Mouse (Mus musculus) right cerebral cortex, postnatal 10 days (tissue): Measurements from ENCODE around the gene Pecam1.
"Not testable (repeated sequence)": the region's sequence is repeated elsewhere in the genome, so short reads cannot be mapped to it uniquely, and the experiment has no call there.

ENCODE experiments used
- DNase-seq, 2 experiments: peaks; one replicate each; pipeline ENCODE4 v3.0.0; 2021; ENCODE audit warnings: low spot score in 2 of 2

Pecam1 gene

DNA sequence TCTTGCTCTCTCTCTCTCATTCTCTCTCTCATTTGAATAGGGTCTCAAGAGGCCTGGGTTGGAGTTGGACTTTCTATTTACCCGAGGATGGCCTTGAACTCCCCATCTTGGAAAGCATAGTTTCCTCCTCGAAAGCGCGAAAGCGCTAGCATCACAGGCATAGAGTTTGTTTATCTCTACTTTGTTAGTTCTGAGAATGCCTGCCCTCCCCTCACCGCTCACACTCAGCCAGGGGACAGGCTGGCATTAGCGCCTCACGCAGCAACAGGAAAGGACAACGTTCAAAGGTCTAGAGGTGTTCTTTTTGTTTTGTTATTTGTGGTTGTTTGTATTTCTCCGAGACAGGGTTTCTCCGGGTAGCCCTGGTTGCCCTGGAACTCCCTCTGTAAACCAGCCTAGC lies 82.6 kb downstream of the Pecam1 start:
- DNase-seq = no peak

DNA sequence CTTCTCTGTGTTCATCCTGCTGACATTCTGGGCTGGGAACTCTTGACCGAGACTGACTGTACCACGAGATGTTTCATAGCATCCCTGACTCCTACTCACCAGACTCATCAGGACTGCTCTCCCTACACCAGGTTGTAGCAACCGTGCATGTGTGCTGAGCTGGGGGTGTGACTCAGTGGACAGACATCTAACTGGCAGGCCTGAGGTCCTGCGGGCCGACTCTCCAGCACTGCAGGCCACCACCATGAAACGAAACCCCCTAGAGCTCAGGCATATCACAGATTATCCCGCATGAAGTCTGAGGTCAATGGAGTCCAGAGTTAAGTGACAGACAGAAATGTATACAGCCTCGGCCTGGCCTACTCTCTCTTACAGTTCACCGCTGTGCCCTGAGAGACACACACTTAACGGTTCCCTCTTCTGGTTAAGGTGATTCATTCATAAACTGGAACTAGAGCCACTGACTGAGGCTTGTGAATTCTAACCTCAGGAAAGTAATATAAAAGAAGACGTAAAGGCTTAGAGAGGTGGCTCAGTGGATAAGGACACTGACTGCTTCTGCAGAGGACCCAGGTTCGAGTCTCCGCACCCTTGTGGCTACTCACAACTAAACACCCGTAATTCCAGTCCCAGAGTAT lies 83.8 kb downstream of the Pecam1 start:
- no peak for DNase-seq

DNA sequence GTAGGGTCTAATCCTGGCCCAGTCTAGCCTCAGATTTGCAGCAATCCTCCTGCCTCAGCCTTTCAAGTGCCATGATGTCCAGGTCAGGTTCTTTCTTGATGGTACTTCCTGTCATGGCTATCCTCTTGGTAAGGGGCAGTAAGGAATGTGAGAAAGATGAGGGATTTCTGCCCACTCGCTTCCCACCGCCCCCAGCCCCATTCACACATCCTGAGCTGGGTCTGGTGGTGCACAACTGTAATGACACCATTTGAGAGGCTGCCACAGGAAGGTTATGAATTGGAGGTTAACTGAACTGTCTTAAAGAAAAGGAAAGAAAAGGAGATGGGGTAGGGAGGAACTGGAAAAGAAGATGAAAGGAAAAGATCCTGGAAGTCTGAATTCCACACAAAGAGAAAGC lies 84.6 kb downstream of the Pecam1 start:
- no peak for DNase-seq

- DNase-seq = no peak
Measured at GRCm38 (mm10) chr11:106665328-106665727, 85.1 kb downstream of the Pecam1 start.

- DNase-seq = no peak
Measured at GRCm38 (mm10) chr11:106664691-106665090, 85.7 kb downstream of the Pecam1 start.

- no peak for DNase-seq
Measured at GRCm38 (mm10) chr11:106663838-106664237, 86.6 kb downstream of the Pecam1 start.

DNA sequence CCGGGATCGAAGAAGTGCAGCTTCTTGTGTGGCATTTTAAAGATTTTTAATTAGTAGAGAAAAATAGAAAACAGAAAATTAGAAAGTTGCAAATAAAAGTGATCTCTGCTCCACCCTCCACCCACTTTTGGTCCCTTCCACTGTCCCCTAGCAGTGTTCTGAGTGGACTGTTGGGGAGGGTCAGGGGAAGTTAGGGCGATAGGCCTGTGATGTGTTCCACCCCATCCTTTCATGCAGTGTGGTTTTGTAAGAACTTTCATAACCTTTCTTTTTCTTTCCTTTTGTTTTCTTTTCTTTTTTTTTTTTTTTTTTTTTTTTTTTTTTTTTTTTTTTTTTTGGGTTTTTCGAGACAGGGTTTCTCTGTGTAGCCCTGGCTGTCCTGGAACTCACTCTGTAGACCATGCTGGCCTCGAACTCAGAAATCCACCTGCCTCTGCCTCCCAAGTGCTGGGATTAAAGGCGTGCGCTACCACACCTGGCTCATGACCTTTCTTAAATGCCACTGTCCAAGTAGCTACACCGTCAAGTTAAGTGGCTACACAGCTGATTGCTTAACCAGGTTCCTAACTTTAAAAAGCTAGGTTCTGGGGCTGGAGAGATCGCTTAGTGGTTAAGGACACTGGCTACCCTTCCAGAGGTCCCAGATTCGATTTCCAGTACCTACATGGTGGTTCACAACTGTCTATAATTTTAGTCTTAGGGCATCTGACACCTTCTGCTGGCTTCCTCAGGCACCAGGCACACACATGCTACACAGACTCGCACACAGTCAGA lies 87.6 kb downstream of the Pecam1 start:
- no peak for DNase-seq

DNA sequence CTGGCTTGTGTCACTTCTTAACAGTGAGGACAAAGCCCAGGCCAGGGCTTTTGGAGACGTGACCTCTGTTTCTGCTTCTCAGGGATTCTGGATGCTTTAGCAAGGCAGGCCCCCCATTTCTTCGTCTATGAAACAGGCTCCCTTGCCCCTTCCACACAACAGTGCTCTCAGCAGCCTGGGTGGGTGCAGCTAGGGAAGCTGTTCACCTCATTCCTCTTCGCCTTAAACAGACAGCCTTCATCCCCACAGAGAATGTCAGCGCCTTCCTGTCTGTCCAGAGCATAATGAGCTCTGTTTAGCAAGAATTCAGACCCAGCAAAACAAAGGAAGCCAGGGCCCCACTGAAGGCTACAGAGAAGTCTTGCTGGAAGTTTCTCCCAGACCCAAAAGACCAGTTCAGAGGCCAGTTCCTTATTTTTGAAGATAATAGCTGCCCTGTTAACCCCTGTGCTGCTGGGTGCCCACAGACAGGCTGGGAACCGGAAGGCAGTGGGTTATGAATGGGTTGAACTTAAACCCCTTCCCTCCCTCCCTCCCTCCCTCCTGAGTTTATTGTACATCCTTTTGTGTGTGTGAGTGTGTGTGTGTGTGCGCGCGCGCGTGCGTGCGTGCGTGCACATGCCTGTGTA lies 89.9 kb downstream of the Pecam1 start:
- no peak for DNase-seq

- peak in 1 of 2 experiments; percentile 68 for DNase-seq
Measured at GRCm38 (mm10) chr11:106659598-106660295, 90.7 kb downstream of the Pecam1 start.

DNA sequence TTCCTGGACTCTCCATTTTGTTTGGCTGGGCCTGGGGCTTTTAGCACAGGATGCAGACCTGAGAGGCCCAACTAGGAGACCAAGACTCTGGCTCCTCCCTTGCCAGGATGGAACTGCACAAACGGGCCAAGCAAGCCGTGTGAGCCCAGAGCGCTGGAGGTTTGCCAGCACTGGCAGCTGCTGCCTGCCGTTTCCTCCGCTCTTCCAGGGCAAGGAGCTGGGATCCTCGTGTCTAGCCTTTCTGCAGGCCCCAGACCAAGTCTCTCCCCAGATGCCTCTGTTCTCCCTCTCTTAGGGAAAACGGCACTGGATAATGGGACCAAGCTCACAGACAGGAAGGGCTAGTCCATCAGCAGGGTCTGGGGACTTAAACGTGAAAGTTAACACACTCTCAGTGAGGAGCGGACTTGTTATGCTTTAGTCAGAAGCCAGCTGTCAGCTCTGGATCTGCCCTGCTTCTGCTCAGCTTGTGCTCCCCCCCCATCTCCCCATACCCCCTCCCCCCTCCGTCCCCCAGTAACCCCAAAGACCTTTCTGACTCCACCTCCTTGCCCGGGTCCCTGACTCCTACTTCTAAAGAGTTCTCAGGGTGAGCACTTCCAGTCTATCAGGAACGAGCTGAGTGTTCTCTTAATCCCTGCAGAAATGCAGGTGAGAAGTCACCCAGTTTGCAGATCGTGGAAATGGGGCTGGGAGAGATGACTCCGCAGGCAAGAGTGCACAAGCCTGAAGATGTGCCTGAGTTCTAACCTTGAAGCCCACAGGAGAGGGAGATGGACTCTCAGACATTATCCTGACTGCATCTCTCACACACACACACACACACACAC lies 92.2 kb downstream of the Pecam1 start:
- DNase-seq = peak; percentile 91

DNA sequence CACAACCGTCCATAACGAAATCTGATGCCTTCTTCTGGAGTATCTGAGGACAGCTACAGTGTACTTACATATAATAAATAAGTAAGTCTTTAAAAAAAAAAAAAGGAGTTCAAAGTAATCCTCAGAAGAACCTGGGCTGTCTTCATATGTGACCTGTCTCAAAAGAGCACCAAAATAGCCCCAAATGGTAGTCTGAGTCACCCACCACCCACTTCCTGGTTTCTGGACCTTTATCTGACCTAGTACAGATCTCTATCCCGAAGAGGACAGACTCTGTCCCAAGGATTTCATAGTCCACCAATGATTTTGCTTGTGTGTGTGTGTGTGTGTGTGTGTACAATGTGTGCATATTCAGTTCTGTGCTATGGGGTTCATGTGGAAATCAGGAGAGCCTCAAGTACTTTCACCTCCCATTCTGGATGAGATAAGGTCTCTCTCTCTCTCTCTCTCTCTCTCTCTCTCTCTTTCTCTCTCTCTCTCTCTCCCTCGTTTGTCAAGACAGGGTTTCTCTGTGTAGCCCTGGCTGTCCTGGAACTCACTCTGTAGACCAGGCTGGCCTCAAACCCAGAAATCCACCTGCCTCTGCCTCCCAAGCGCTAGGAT lies 93.4 kb downstream of the Pecam1 start:
- DNase-seq = not testable (repeated sequence)

GRCm38 (mm10) chr11:106648347-106648746 lies 102.1 kb downstream of the Pecam1 start:
- peak; percentile 54 to 76 for DNase-seq

DNA sequence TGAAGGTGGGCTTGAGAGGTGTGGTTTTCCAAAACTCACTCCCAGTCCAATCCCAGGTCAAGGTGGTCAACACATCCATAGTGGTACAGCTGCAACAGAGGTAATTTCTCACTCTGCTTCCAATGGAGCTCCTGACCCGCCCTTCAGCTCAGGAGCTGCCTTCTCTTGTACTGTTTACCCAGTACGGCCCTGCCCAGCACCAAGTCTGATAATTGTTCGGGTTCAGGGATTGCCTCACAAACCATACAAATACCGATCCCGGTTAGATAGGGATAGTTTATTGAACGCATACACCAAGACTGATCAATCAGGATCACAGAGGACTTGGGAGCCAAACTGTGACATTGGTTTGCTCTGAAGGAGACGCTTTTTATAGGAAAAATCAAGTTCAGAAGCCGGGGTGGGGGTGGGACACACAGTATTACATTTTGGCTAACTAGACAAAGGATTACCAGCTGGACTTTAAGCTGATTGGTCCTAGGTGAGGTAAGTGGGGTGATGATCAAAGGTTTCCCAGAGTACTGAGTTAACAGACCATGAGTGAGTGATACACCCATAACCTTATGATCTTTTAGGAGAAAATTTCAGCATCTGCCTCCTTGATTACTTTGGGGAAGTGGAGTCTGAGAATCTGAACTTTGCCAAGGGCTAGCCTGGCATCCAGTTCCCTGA lies 107.3 kb downstream of the Pecam1 start:
- no peak for DNase-seq

GRCm38 (mm10) chr11:106641580-106641979 lies 108.8 kb downstream of the Pecam1 start:
- DNase-seq = no peak

GRCm38 (mm10) chr11:106640059-106640458 lies 110.4 kb downstream of the Pecam1 start:
- no peak for DNase-seq

DNA sequence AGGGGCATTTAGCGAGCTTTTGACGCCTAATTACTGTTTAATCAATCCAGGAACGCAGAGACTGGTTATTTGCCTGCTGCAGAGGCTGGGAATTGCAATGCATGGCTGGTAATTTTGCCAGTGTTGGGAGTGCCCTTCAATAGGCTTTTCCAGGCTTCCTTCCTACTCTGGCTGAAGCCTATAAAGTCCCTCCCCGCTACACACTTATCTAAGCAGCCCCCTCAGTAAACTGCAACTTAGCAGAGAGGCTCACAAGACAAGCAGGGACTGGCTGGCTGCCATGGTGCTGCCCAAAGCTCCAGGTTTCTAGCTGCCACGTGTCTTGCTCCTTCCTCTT lies 111.1 kb downstream of the Pecam1 start:
- peak; percentile 35 to 42 for DNase-seq

DNA sequence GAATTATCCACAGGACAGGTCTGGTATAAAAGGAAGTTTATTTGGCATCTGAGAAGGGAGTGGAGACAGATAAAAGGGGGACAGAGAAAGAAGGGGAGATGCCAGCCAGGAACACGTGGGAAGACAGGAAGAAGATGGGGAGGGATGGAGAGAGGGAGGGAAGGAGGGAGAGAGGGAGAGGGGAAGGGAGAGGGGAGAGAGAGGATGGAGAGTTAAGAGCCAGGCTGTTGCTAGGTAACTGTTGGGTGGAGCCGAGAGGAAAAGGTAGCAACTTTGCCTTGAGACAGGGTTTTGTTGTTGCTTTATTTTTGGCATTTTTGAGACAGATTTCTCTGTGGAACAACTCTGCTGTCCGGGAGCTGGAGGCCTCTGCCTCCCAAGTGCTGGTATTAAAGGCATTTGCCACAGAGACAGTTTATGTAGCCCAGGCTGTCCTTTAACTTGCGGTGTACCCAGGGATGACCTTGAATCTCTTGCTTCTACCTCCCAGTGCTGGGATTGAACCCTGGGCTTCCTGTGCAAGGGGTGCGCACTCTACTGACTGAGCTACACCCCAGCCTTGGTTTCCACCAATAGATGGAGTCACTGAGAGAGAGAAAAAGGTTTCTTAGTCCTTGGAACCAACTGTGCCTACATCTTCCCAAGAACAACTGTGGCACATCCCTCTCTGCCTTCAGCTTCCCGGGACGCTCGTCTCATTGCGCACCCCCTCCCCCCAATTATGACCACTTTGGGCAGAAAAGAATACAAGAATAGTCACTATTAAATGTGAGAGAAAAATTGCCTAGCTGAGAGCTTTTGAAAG lies 111.7 kb downstream of the Pecam1 start:
- DNase-seq = no peak

- no peak for DNase-seq
Measured at GRCm38 (mm10) chr11:106637754-106638153, 112.7 kb downstream of the Pecam1 start.

DNA sequence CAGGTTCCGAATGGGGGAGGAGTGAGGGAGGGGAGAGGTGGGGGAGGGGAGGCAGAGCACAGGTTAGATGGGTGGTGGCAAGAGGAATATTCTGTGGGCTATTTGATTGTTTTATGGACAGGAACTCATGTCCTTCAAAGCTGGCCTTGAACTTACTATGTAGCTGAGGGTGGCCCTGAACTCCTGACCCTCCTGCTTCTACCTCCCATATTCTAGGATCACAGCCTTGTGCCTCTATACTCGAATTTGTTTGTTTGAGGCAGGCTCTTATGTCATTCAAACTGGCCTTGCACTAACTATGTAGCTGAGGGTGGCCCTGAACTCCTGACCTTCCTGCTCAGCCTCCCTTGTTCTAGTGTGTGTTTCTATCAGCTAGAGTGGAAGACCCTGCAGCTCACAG lies 114.5 kb downstream of the Pecam1 start:
- no peak for DNase-seq

GRCm38 (mm10) chr11:106634175-106634574 lies 116.3 kb downstream of the Pecam1 start:
- DNase-seq = not testable (repeated sequence)
